Mouse (Mus musculus) layer of hippocampus, postnatal 25 days (tissue): ENCODE data around the gene Slx1b. TPM values are rescaled to one million over a fixed set of nuclear protein-coding genes. Genes with fewer than 3 reads are reported as not detected.
"Not testable (repeated sequence)": the region's sequence is repeated elsewhere in the genome, so short reads cannot be mapped to it uniquely, and the experiment has no call there.

Source experiments
- DNase-seq, 2 experiments: peaks; one replicate each; pipeline ENCODE4 v3.0.0; 2022; ENCODE audit warnings: mixed read lengths in 2 of 2, low spot score in 1 of 2; ENCODE audit errors: extremely low spot score in 1 of 2
- total RNA-seq, 2 experiments: library from RNA; stranded (reverse); gene quantifications; 2 replicates each; pipeline ENCODE4 v1.2.3; 2021

The Slx1b gene
- total RNA-seq, result 10 to 100 TPM; 16.4 to 19.4 TPM

GRCm38 (mm10) chr7:126695631-126696207 is at the start of gene Slx1b:
Slx1b (minus strand) TSS chr7:126695784.
- DNase-seq, result peak; percentile 84 to 88

GRCm38 (mm10) chr7:126741964-126742482 is 46.4 kb upstream of the Slx1b start:
- no peak for DNase-seq

GRCm38 (mm10) chr7:126741452-126741851 is 45.9 kb upstream of the Slx1b start:
- DNase-seq, result no peak

- DNase-seq, result no peak
Measured at GRCm38 (mm10) chr7:126740977-126741376, 45.4 kb upstream of the Slx1b start.

GRCm38 (mm10) chr7:126740132-126740735 is 44.6 kb upstream of the Slx1b start:
- no peak for DNase-seq

- DNase-seq, result no peak
Measured at GRCm38 (mm10) chr7:126739551-126739950, 44.0 kb upstream of the Slx1b start.

GRCm38 (mm10) chr7:126736122-126736521 is 40.5 kb upstream of the Slx1b start:
- no peak for DNase-seq

- DNase-seq, result not testable (repeated sequence)
Measured at GRCm38 (mm10) chr7:126730256-126730789, 34.7 kb upstream of the Slx1b start.

GRCm38 (mm10) chr7:126725667-126726066 is 30.1 kb upstream of the Slx1b start:
- DNase-seq, result no peak

- no peak for DNase-seq
Measured at GRCm38 (mm10) chr7:126725077-126725476, 29.5 kb upstream of the Slx1b start.

GRCm38 (mm10) chr7:126721635-126722034 is 26.1 kb upstream of the Slx1b start:
- no peak for DNase-seq

GRCm38 (mm10) chr7:126718787-126719337 is 23.3 kb upstream of the Slx1b start:
- no peak for DNase-seq

GRCm38 (mm10) chr7:126717566-126717965 is 22.0 kb upstream of the Slx1b start:
- no peak for DNase-seq

GRCm38 (mm10) chr7:126715679-126716078 is 20.1 kb upstream of the Slx1b start:
- DNase-seq, result no peak

GRCm38 (mm10) chr7:126711910-126712309 is 16.3 kb upstream of the Slx1b start:
- DNase-seq, result no peak

GRCm38 (mm10) chr7:126710266-126710665 is 14.7 kb upstream of the Slx1b start:
- DNase-seq, result no peak

GRCm38 (mm10) chr7:126708175-126708952 is 12.8 kb upstream of the Slx1b start:
- no peak for DNase-seq

- no peak for DNase-seq
Measured at GRCm38 (mm10) chr7:126707442-126708174, 12.0 kb upstream of the Slx1b start, which contains the start of gene Coro1a. Coro1a (minus strand) TSS chr7:126707787.

GRCm38 (mm10) chr7:126704121-126704980 is 8.8 kb upstream of the Slx1b start:
- peak; percentile 81 to 87 for DNase-seq
